Mouse (Mus musculus): ENCODE data around the gene Camk1g. TPM values are rescaled to one million over a fixed set of nuclear protein-coding genes. Genes with fewer than 3 reads are reported as not detected.

The Camk1g gene
- not detected for total RNA-seq (2023)

GRCm38 (mm10) chr1:193370096-193370495, at the start of gene Camk1g:
Gene Camk1g, minus strand, starts transcription at chr1:193370298.

Other genes starting within 250 kb of the Camk1g start
- 10 to 100 TPM in 1 of 2 experiments, 1 to 10 TPM in 1; 8.3 to 10.7 TPM for gene Diexf, start 240.0 kb downstream of the Camk1g start, total RNA-seq (2023)
- not detected for gene Irf6, start 217.2 kb downstream of the Camk1g start, total RNA-seq (2023)
- gene A130010J15Rik, start 202.3 kb downstream of the Camk1g start, total RNA-seq (2023), result 1 to 10 TPM; 2.3 to 2.4 TPM
- gene Traf3ip3, start 168.6 kb downstream of the Camk1g start, total RNA-seq (2023), result 100 to 1,000 TPM; 151 to 169 TPM
- 10 to 100 TPM; 15.7 to 16.2 TPM for gene Lamb3, start 162.6 kb downstream of the Camk1g start, total RNA-seq (2023)
- 100 to 1,000 TPM in 1 of 2 experiments, 10 to 100 TPM in 1; 92.4 to 102 TPM for gene Hsd11b1, start 106.2 kb downstream of the Camk1g start, total RNA-seq (2023)
- gene G0s2, start 97.1 kb downstream of the Camk1g start, total RNA-seq (2023), result 100 to 1,000 TPM; 180 to 214 TPM